Mouse (Mus musculus) lung, adult 2 months (tissue): ENCODE results near the gene Sco2. TPM values are rescaled to one million over a fixed set of nuclear protein-coding genes. Genes with fewer than 3 reads are reported as not detected.
A peak's percentile ranks its signal among the peaks of the same experiment; 100 is the strongest.

Source experiments
- DNase-seq: peaks from one replicate; pipeline ENCODE4 v3.0.0; 2022
- H3K4me1 ChIP-seq: fragments of 200-500 bp; 2 replicates; pipeline ENCODE4 v1.6.1; 2011; ENCODE audit warnings: low read length; ENCODE audit not compliant: control insufficient read depth, insufficient read depth
- H3K4me3 ChIP-seq: fragments of 200-500 bp; replicated peaks from 2 replicates; pipeline ENCODE3; 2011; ENCODE audit warnings: low read depth, mild to moderate bottlenecking, control low read depth, low read length; ENCODE audit errors: extremely low read depth
- CTCF ChIP-seq: fragments of 200-500 bp; IDR thresholded peaks from 2 replicates; pipeline ENCODE4 v1.5.1; 2011; ENCODE audit warnings: mild to moderate bottlenecking, low read length, control low read depth; ENCODE audit not compliant: insufficient read depth
- POLR2A ChIP-seq: fragments of 200-500 bp; IDR thresholded peaks from 2 replicates; pipeline ENCODE4 v1.6.1; 2011; ENCODE audit warnings: low read depth, mild to moderate bottlenecking, control low read depth, low read length, borderline replicate concordance; ENCODE audit errors: extremely low read depth
- WGBS: fragments of 180-500 bp; shearing (Covaris S2); methylation state at CpG from one replicate; pipeline ENCODE4 v1.1.7; 2018; 5-methylcytosine and 5-hydroxymethylcytosine counted together
- polyA plus RNA-seq: library from polyadenylated mRNA; depleted of rRNA; stranded (reverse); fragments of >200 nt; gene quantifications from 2 replicates; pipeline ENCODE4 v1.2.3, GENCODE M21; 2012; rRNA removed

Sco2 gene
- polyA plus RNA-seq: 57.7 and 65.5 TPM in 2 replicates

- peak; percentile 94 for DNase-seq
- Histone ChIP-seq H3K4me1 (peaks cover 7% of the 10 kb centered on the region), H3K4me3 (peak within 1 kb of the TSS; percentile 85)
- WGBS: under 1% methylated on average over 42 of the region's 42 CpGs
- TF ChIP-seq CTCF: peak; percentile 67
- TF ChIP-seq POLR2A: peak; percentile 87
Observed at GRCm38 (mm10) chr15:89373762-89374248, at the start of gene Sco2. Sco2 (minus strand) TSS chr15:89373846.

GRCm38 (mm10) chr15:89421938-89422337 lies 48.3 kb upstream of the Sco2 start:
- TF ChIP-seq POLR2A (no peak), CTCF (no peak)
- DNase-seq: no peak
- 93% methylated on average over 9 of the region's 9 CpGs for WGBS
- H3K4me3 ChIP-seq: no peak overlapping the region
- no peaks in the 10 kb centered on the region for H3K4me1 ChIP-seq

- H3K4me1 ChIP-seq: no peaks in the 10 kb centered on the region
- DNase-seq: no peak
- 76% methylated on average over 8 of the region's 8 CpGs for WGBS
- TF ChIP-seq CTCF (no peak), POLR2A (no peak)
- no peak overlapping the region for H3K4me3 ChIP-seq
Observed at GRCm38 (mm10) chr15:89415282-89415681, 41.6 kb upstream of the Sco2 start.

GRCm38 (mm10) chr15:89410118-89410517 lies 36.5 kb upstream of the Sco2 start, which contains the start of gene Syce3:
Syce3 (minus strand) TSS chr15:89410503.
- no peak for DNase-seq
- 79% methylated on average over 24 of the region's 24 CpGs for WGBS
- TF ChIP-seq POLR2A: no peak
- TF ChIP-seq CTCF: no peak
- H3K4me3 ChIP-seq: no peak within 1 kb of the TSS
- H3K4me1 ChIP-seq: no peaks in the 10 kb centered on the region

- no peak overlapping the region for H3K4me3 ChIP-seq
- DNase-seq: no peak
- TF ChIP-seq POLR2A (no peak), CTCF (no peak)
- no peaks in the 10 kb centered on the region for H3K4me1 ChIP-seq
Observed at GRCm38 (mm10) chr15:89406691-89407090, 33.0 kb upstream of the Sco2 start.

GRCm38 (mm10) chr15:89404831-89405623 lies 31.4 kb upstream of the Sco2 start:
- no peak overlapping the region for H3K4me3 ChIP-seq
- H3K4me1 ChIP-seq: no peaks in the 10 kb centered on the region
- DNase-seq: no peak
- TF ChIP-seq CTCF (no peak), POLR2A (no peak)
- 71% methylated on average over 10 of the region's 10 CpGs for WGBS

GRCm38 (mm10) chr15:89402471-89402870 lies 28.8 kb upstream of the Sco2 start:
- no peak for DNase-seq
- H3K4me3 ChIP-seq: no peak overlapping the region
- no peak for TF ChIP-seq POLR2A
- no peak for TF ChIP-seq CTCF
- 88% methylated on average over 1 of the region's 1 CpGs for WGBS
- no peaks in the 10 kb centered on the region for H3K4me1 ChIP-seq

- Histone ChIP-seq H3K4me3 (no peak overlapping the region), H3K4me1 (no peaks in the 10 kb centered on the region)
- no peak for DNase-seq
- no peak for TF ChIP-seq CTCF
- TF ChIP-seq POLR2A: no peak
- 70% methylated on average over 1 of the region's 1 CpGs for WGBS
Observed at GRCm38 (mm10) chr15:89399716-89400115, 26.1 kb upstream of the Sco2 start.

GRCm38 (mm10) chr15:89398146-89398545 lies 24.5 kb upstream of the Sco2 start:
- H3K4me1 ChIP-seq: no peaks in the 10 kb centered on the region
- no peak overlapping the region for H3K4me3 ChIP-seq
- DNase-seq: no peak
- no peak for TF ChIP-seq POLR2A
- TF ChIP-seq CTCF: no peak
- WGBS: 86% methylated on average over 2 of the region's 2 CpGs

- TF ChIP-seq POLR2A (no peak), CTCF (no peak)
- WGBS: 85% methylated on average over 4 of the region's 4 CpGs
- Histone ChIP-seq H3K4me3 (no peak overlapping the region), H3K4me1 (no peaks in the 10 kb centered on the region)
- DNase-seq: no peak
Observed at GRCm38 (mm10) chr15:89396883-89397282, 23.2 kb upstream of the Sco2 start.
